Mouse (Mus musculus) lung, adult 2 months (tissue): ENCODE results near the gene Nek7.
A peak's percentile ranks its signal among the peaks of the same experiment; 100 is the strongest.

ENCODE experiments used
- CTCF ChIP-seq: fragments of 200-500 bp; IDR thresholded peaks from 2 replicates; pipeline ENCODE4 v1.5.1; 2011; ENCODE audit warnings: mild to moderate bottlenecking, low read length, control low read depth; ENCODE audit not compliant: insufficient read depth
- POLR2A ChIP-seq: fragments of 200-500 bp; IDR thresholded peaks from 2 replicates; pipeline ENCODE4 v1.6.1; 2011; ENCODE audit warnings: low read depth, mild to moderate bottlenecking, control low read depth, low read length, borderline replicate concordance; ENCODE audit errors: extremely low read depth

DNA sequence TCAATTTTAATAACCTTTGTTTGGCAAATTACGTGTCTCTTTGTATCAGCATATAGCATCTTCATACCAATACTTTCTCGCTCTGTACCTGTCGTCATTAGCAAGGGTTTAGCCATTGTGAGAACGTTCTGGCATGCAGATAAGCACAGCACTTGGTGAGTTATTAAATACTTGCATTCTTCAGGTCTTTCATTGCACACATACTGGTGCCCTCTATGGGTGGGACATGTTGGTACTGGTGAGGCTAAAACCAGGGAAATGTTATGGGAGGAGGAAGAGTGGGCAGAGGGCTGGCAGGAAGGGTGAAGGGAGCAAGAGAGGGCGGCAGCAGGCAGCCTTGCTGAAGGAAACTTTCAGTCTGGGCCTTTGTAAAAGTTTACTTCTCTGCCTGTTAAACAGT is 132.4 kb downstream of the Nek7 start:
- TF ChIP-seq CTCF (0 out of 2 replicates have a peak, but pooled peaks have one; percentile 14), POLR2A (no peak)
